Mouse (Mus musculus): ENCODE results near the gene Mta3.

GRCm38 (mm10) chr17:83727707-83728106, 21.7 kb downstream of the Mta3 start:
- TF ChIP-seq CTCF (IDR thresholded peaks at IDR 0.05; ENCODE audit: extremely low read depth, insufficient read depth, insufficient read length, insufficient replicate concordance) (no peak), POLR2A (IDR thresholded peaks at IDR 0.05; ENCODE audit: low read depth, low read length) (no peak)
